Mouse (Mus musculus): ENCODE data around the gene Usp2. TPM values are rescaled to one million over a fixed set of nuclear protein-coding genes. Genes with fewer than 3 reads are reported as not detected.
"Not testable (repeated sequence)": the region's sequence is repeated elsewhere in the genome, so short reads cannot be mapped to it uniquely, and the experiment has no call there.

The Usp2 gene
- polyA plus RNA-seq, 1 experiment from 2014 or later = 10.5 TPM

- WGBS = 42% methylated on average over 25 of the region's 25 CpGs
- H3K4me3 ChIP-seq = peak overlapping the region; percentile 22; the same call in 1 of the 2 replicates
Measured at GRCm38 (mm10) chr9:44107557-44108179, 40.8 kb downstream of the Usp2 start.

GRCm38 (mm10) chr9:44108269-44109055 is 41.6 kb downstream of the Usp2 start:
- Histone ChIP-seq H3K36me3 (peaks cover 16% of the 10 kb centered on the region), H3K27ac (peak overlapping the region; percentile 81), H3K27me3 (no peaks in the 10 kb centered on the region), H3K4me3 (peak overlapping the region; percentile 22; the same call in 1 of the 2 replicates), H3K4me2 (peak overlapping the region; percentile 52), H3K9ac (peak overlapping the region; percentile 27; the same call in 1 of the 2 replicates), H3K4me1 (peaks cover 50% of the 10 kb centered on the region), H3K9me3 (no peaks in the 10 kb centered on the region)
- no peak for ATAC-seq (ENCODE audit: borderline replicate concordance, extremely low read depth, low FRiP score, low TSS enrichment)
- WGBS = 75% methylated on average over 31 of the region's 31 CpGs

More at GRCm38 (mm10) chr9:44107557-44108179, 40.8 kb downstream of the Usp2 start:
- Histone ChIP-seq H3K9ac (peak overlapping the region; percentile 24; the same call in 1 of the 2 replicates), H3K27ac (peak overlapping the region; percentile 81), H3K4me2 (peak overlapping the region; percentile 52), H3K36me3 (peaks cover 16% of the 10 kb centered on the region), H3K27me3 (no peaks in the 10 kb centered on the region), H3K4me1 (peaks cover 50% of the 10 kb centered on the region), H3K9me3 (no peaks in the 10 kb centered on the region)
- peak; percentile 3 for ATAC-seq (ENCODE audit: borderline replicate concordance, extremely low read depth, low FRiP score, low TSS enrichment)

GRCm38 (mm10) chr9:44109360-44110095 is 42.7 kb downstream of the Usp2 start:
- H3K9ac ChIP-seq = peak overlapping the region; percentile 27
- no peaks in the 10 kb centered on the region for H3K9me3 ChIP-seq
- peaks cover 16% of the 10 kb centered on the region for H3K36me3 ChIP-seq
- no peak for ATAC-seq (ENCODE audit: borderline replicate concordance, extremely low read depth, low FRiP score, low TSS enrichment)
- H3K27ac ChIP-seq = peak overlapping the region; percentile 37
- H3K27me3 ChIP-seq = no peaks in the 10 kb centered on the region
- peak overlapping the region; percentile 22 for H3K4me3 ChIP-seq
- peak overlapping the region; percentile 52 for H3K4me2 ChIP-seq
- WGBS = 20% methylated on average over 9 of the region's 9 CpGs
- H3K4me1 ChIP-seq = peaks cover 57% of the 10 kb centered on the region

GRCm38 (mm10) chr9:44111909-44112308 is 45.1 kb downstream of the Usp2 start:
- ATAC-seq (ENCODE audit: borderline replicate concordance, extremely low read depth, low FRiP score, low TSS enrichment); H3K27me3 ChIP-seq; H3K9ac ChIP-seq; H3K27ac ChIP-seq; H3K36me3 ChIP-seq; H3K9me3 ChIP-seq: not testable (repeated sequence)
- peaks cover 45% of the 10 kb centered on the region for H3K4me1 ChIP-seq
- WGBS = 41% methylated on average over 10 of the region's 12 CpGs
- peak overlapping the region; percentile 82 for H3K4me3 ChIP-seq
- peak overlapping the region; percentile 61 for H3K4me2 ChIP-seq

- Histone ChIP-seq H3K9me3 (no peaks in the 10 kb centered on the region), H3K27ac (peak within 1 kb of the TSS; percentile 85), H3K9ac (peak within 1 kb of the TSS; percentile 83), H3K4me2 (peak within 1 kb of the TSS; percentile 61), H3K36me3 (peaks cover 5% of the 10 kb centered on the region; the same call in 1 of the 2 replicates), H3K27me3 (no peaks in the 10 kb centered on the region), H3K4me1 (peaks cover 32% of the 10 kb centered on the region), H3K4me3 (peak within 1 kb of the TSS; percentile 82)
- 0% methylated on average over 49 of the region's 51 CpGs for WGBS
- peak; percentile 94 for ATAC-seq (ENCODE audit: borderline replicate concordance, extremely low read depth, low FRiP score, low TSS enrichment)
Measured at GRCm38 (mm10) chr9:44113105-44113789, 46.4 kb downstream of the Usp2 start, which contains the start of the genes Gm49380 and Rnf26. Gene Gm49380 (minus strand): TSS chr9:44113500. Gene Rnf26 (minus strand): TSS chr9:44113517.

- Histone ChIP-seq H3K27me3 (no peaks in the 10 kb centered on the region), H3K36me3 (no peaks in the 10 kb centered on the region), H3K9ac (no peak overlapping the region), H3K9me3 (no peaks in the 10 kb centered on the region), H3K4me1 (peaks cover 20% of the 10 kb centered on the region), H3K4me3 (no peak overlapping the region), H3K27ac (peak overlapping the region; percentile 15; the same call in 1 of the 2 replicates), H3K4me2 (no peak overlapping the region)
- ATAC-seq (ENCODE audit: borderline replicate concordance, extremely low read depth, low FRiP score, low TSS enrichment) = no peak
- 47% methylated on average over 2 of the region's 2 CpGs for WGBS
Measured at GRCm38 (mm10) chr9:44114453-44114852, 47.6 kb downstream of the Usp2 start.

- peaks cover 8% of the 10 kb centered on the region for H3K4me1 ChIP-seq
- WGBS = 86% methylated on average over 9 of the region's 9 CpGs
- no peaks in the 10 kb centered on the region for H3K9me3 ChIP-seq
- H3K4me3 ChIP-seq = no peak overlapping the region
- H3K9ac ChIP-seq = no peak overlapping the region
- H3K36me3 ChIP-seq = no peaks in the 10 kb centered on the region
- no peak overlapping the region for H3K4me2 ChIP-seq
- ATAC-seq (ENCODE audit: borderline replicate concordance, extremely low read depth, low FRiP score, low TSS enrichment) = no peak
- no peak overlapping the region for H3K27ac ChIP-seq
- H3K27me3 ChIP-seq = no peaks in the 10 kb centered on the region
Measured at GRCm38 (mm10) chr9:44115599-44115998, 48.8 kb downstream of the Usp2 start.

GRCm38 (mm10) chr9:44116182-44116581 is 49.4 kb downstream of the Usp2 start:
- WGBS = 82% methylated on average over 4 of the region's 4 CpGs
- no peak overlapping the region for H3K27ac ChIP-seq
- peaks cover 7% of the 10 kb centered on the region; the same call in 1 of the 2 replicates for H3K4me1 ChIP-seq
- H3K4me3 ChIP-seq = no peak overlapping the region
- no peaks in the 10 kb centered on the region for H3K27me3 ChIP-seq
- no peak for ATAC-seq (ENCODE audit: borderline replicate concordance, extremely low read depth, low FRiP score, low TSS enrichment)
- H3K9me3 ChIP-seq = no peaks in the 10 kb centered on the region
- H3K9ac ChIP-seq = no peak overlapping the region
- no peaks in the 10 kb centered on the region for H3K36me3 ChIP-seq
- H3K4me2 ChIP-seq = no peak overlapping the region

- no peaks in the 10 kb centered on the region for H3K9me3 ChIP-seq
- no peak overlapping the region for H3K27ac ChIP-seq
- H3K9ac ChIP-seq = no peak overlapping the region
- 56% methylated on average over 5 of the region's 5 CpGs for WGBS
- H3K4me2 ChIP-seq = no peak overlapping the region
- no peak overlapping the region for H3K4me3 ChIP-seq
- H3K27me3 ChIP-seq = no peaks in the 10 kb centered on the region
- H3K4me1 ChIP-seq = peaks cover 4% of the 10 kb centered on the region; the same call in 1 of the 2 replicates
- no peaks in the 10 kb centered on the region for H3K36me3 ChIP-seq
- no peak for ATAC-seq (ENCODE audit: borderline replicate concordance, extremely low read depth, low FRiP score, low TSS enrichment)
Measured at GRCm38 (mm10) chr9:44119011-44119410, 52.2 kb downstream of the Usp2 start.

GRCm38 (mm10) chr9:44119948-44120465 is 53.2 kb downstream of the Usp2 start:
- WGBS = 51% methylated on average over 8 of the region's 8 CpGs
- H3K9me3 ChIP-seq = no peaks in the 10 kb centered on the region
- 0 out of 2 replicates have a peak, but pooled peaks cover 2% of the 10 kb centered on the region for H3K4me1 ChIP-seq
- no peak for ATAC-seq (ENCODE audit: borderline replicate concordance, extremely low read depth, low FRiP score, low TSS enrichment)
- no peak overlapping the region for H3K4me2 ChIP-seq
- no peak overlapping the region for H3K9ac ChIP-seq
- no peak overlapping the region for H3K27ac ChIP-seq
- no peak overlapping the region for H3K4me3 ChIP-seq
- no peaks in the 10 kb centered on the region for H3K36me3 ChIP-seq
- no peaks in the 10 kb centered on the region for H3K27me3 ChIP-seq

- no peak for ATAC-seq (ENCODE audit: borderline replicate concordance, extremely low read depth, low FRiP score, low TSS enrichment)
- H3K9me3 ChIP-seq = no peaks in the 10 kb centered on the region
- H3K36me3 ChIP-seq = no peaks in the 10 kb centered on the region
- no peak overlapping the region for H3K4me2 ChIP-seq
- no peak overlapping the region for H3K9ac ChIP-seq
- H3K27me3 ChIP-seq = no peaks in the 10 kb centered on the region
- H3K4me1 ChIP-seq = peaks cover 29% of the 10 kb centered on the region
- 65% methylated on average over 6 of the region's 6 CpGs for WGBS
- no peak overlapping the region for H3K4me3 ChIP-seq
- H3K27ac ChIP-seq = no peak overlapping the region
Measured at GRCm38 (mm10) chr9:44124317-44124716, 57.5 kb downstream of the Usp2 start.

Data from lung, embryonic 15.5 days (tissue).